Mouse (Mus musculus): ENCODE results near the gene Dnaaf3.

Dnaaf3 gene

DNA sequence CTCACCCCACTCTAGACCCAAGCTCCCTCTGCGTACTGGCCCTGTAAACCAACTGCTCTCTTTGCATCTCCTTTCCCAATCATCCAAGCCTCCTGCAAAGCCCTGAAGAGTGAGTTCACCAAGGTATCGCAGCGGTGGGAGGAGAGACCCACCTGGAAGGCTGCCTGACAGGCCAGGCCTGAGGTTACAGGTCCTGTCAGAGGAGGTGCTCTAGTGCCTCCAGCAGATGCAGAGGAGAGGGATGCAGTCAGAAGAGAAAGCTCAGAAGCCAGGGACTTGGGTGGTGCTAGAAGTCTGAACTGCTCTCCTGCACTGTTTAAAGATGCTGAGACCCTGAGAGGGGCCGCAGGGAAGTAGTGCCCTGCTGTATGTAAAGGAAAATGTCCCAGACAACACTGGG lies 33.2 kb downstream of the Dnaaf3 start:
- DNase-seq (ENCODE audit: low read depth) = no peak

DNA sequence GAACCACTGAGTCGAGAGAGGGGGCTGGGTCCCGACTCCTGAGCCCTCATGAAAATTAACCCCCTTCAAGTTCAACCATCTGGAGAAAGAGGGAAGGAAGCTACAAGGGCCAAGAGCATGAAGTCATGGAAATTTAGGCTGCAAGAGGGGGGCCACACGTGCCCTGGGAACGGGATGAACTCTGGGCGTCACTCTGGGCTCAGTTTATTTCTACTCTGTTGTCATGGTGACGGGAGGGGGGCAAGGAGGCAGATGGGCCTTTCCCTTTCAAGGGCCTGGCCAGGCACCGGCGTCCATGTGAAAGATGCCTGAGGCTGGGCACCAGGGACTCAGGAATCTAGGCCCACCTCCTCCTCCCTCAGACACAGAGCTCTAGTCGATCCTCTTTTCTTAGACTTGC lies 34.0 kb downstream of the Dnaaf3 start:
- no peak for DNase-seq (ENCODE audit: low read depth)

DNA sequence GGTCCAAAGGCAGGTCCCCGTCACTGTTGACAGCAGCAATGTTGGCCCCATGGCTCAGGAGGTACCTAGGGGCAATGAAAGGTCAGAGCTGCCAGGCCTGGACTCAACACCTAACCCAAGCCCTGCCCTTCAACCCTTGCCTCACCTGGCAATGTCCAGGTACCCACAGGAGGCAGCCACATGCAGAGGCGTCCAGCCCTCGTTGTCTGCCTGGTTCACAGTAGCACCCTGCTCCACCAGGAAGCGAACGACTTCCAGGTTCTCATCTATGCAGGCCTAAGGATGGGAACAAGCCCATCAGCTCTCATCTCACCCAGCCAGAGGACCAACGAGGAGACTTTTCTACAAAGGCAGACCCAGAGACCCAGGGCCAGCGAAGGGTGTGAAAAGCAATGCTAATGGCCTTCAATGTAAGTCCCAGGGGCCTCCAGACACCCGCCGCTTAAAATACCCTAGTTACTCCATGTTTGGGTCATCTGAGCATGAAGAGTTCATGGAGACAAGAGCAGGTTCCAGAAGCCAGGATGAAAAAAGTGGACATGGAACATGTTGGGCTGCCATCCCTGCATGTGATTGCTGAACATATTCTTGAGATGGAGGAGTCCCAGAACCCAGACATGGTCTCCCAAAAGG lies 34.9 kb downstream of the Dnaaf3 start:
- no peak for DNase-seq (ENCODE audit: low read depth)

DNA sequence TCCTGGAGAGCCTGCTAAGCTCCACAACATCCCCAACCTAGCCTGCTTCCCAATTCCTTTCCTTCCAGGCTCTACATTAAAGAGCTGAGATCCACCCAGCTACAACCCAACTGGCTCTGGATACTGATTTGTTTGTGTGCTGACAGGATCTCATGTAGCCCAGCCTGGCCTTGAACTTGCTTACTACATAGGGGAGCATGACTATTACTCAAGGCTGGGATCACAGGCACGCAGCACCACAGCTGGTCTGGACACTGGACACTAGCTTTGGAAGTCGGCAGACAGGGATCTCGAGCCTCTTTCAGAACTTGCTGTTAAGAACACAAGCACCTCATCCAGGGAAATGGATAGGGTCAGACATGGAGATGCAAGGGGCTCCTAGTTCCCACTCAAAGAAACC lies 35.8 kb downstream of the Dnaaf3 start:
- DNase-seq (ENCODE audit: low read depth) = no peak

DNA sequence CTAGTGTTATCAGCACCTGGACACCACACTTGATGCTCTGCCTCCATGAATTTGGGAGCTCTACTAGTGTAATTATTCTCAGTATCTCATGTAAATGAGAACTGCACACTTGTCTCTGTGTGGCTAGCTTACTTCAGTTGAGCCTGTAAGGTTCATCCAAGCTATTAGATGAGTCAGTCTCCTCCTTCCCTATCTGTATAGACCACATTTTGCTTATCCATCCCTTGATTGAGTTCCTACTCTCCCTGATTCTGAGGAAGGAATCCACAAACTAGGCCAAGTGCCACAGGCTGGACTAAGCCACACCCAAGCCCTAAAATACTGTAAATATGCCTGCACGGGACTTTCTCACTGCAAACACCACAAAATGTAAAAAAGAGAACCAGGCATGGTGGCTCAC lies 38.3 kb downstream of the Dnaaf3 start:
- peak; percentile 65 for DNase-seq (ENCODE audit: low read depth)

DNA sequence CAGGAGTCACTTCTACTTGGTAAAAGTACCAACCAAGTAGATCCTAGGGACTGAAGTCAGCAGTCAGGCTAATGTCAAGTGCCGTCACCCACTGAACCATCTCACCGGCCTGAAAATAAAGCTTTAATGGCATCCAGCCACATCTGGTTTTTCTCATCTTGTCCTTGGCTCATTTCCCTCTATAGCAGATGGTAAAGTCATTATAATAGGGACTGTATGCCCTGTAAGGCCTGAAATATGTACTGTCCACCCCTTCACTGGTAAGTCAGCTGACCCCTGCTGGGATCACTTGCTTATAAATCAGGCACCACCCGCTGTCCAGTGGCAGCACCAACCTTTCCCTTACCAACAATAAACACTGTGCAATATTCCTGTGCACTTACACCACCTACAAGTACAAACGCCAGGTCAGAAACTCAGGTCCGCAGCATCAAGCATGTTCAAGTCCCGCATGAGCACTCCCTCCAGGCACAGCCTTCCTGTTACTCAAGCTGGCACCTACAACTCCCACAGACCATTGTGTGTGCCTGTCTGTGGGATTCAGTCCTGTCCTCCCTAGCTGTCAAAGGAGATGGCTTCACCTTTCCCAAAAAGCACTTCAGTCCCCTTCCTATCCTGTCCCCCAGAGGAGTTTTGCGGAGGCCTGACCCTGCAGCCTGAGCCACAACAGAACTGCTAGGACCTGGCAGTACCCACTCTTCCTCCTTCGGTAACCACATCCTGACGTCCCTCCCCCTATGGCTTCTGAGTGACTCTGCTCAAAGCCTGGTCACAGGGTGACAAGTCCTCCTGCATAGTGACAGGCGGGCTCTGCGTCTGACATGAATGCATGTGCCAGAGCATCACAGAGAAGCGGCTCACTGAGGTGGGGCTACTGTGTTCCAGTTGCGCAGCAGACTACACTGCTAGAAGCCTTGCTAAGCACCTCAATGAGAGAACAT lies 39.7 kb downstream of the Dnaaf3 start:
- DNase-seq (ENCODE audit: low read depth) = peak; percentile 95

DNA sequence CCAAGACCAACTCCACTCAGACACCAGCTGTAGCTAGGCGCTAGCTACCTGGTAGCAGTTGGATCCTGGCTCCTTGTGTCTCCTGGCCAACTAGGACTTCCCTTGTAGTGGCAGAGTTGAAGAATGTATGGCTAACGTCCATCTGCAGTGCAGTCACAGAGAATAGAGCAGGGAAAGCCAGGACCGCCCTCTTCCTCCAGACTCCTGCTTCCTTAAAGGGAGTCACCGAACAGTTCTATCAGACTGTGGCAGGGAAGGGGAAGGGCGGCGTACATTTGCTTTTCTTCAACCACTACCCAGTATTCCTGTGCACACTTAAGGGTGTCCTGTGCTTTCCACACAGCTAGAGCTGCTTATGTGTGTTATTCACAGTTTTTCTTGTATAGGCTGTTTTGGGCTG lies 40.9 kb downstream of the Dnaaf3 start:
- no peak for DNase-seq (ENCODE audit: low read depth)

DNA sequence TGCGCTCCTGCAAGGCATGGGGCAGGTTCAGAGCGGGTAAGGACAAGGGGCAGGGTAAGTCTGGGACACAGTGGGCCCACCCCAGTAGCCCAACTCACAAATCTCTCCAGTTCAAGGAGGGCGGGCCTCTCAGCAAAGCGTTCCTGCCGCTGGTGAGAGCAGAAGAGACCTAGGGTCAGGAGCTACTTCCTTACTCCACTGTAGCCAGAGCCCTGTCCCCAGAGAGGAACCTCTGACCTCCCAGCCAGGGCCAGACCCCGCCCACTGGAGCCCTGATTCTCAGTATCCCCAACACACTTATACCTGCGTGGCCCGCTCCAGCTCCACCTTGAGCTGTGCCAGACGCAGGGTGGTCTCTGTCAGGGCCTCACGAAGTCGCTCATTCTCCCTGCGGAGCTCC lies 50.0 kb downstream of the Dnaaf3 start:
- DNase-seq (ENCODE audit: low read depth) = no peak

DNA sequence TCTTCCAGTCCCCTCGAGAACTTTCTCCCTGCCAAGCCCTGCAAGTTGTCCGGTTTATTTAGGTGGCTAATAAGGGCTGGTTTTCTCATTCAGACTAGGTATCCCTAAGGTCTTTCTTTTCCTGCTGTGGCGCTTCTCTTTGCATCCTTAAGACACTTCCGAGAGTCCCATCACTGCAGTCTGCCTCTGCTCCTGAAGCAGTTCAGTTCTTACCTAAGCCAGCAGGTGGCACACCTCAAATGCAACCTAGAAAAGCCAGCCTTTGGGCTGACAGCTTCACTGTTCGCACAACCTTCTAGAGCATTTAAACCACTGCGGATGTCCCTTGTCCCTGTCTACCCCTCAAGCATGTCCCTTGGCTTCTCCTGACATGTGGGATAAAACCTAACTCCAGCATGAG lies 52.6 kb downstream of the Dnaaf3 start:
- peak; percentile 57 for DNase-seq (ENCODE audit: low read depth)

DNA sequence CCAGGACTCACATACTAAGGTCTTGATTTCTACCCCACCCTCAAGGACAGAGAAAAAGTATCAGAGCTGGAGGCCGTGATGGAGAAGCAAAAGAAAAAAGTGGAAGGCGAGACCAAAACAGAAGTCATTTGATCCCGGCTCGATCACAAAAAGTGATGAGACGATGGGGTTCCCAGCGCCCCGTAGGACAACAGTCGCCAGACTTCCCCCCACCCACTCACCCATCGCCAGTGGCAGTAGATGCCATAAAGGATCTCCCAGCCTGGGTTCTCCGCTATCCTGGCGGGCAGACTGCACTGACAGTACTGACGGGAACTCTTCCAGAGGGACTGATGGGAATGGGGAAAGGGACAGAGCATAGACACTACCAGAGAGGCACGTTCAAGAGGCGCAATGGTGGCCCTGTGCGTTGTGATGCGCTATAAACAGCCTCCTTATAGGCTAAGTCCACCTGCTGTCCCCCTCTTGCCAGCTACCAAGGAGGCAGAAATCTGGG lies 53.4 kb downstream of the Dnaaf3 start:
- no peak for DNase-seq (ENCODE audit: low read depth)

DNA sequence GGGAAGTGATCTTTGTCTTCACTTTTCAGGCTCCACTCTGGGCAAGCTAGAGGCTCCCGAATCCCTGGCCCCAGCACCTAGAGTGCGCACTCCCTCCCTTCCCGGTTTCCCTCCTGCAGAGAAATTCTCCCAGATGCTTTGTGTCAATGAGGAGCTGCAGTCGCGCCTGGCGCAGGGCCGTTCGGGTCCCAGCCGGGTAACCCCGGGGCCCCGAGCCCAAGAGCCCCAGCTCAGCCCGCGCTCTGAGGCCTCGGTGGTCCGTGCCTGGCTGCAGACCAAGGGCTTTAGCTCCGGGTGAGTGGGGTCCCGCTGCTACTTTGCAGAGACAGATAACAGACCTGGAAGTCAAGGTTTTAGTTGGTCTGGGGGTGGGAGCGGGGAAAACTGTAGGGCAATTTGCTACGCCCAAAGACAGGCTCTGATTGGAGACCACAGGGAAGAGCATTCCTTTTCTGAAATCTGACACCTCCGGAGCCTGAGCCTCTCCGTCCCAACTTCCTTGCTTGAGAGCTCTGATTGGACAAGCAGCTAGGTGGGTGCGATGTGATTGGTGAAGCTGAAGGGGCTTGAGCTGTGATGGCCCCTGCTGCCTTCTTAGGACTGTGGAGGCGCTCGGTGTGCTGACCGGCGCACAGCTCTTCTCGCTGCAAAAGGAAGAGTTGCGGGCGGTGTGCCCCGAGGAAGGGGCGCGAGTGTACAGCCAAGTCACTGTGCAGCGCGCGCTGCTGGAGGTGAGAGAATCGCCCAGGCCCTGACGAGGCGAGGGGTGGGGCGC lies 54.0 kb downstream of the Dnaaf3 start:
- DNase-seq (ENCODE audit: low read depth) = no peak

DNA sequence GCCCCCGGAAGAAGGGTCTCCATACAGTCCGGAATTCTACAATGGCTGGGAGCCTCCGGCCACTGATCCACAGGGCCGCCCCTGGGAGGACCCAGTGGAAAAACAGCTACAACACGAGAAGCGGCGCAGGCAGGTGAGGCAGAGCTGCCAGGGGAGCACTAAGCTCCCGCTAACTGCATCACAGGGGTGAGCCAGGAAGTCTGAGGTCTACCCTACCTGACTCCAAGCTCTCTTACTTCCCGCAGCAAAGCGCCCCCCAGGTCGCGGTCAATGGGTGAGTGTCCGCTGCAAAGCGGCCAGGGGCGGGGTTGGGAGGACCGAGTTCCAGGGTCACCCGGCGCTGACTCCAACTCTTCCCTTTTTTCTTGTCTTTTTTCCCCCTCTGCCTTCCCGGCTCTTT lies 58.3 kb downstream of the Dnaaf3 start:
- DNase-seq (ENCODE audit: low read depth) = no peak
